Mouse (Mus musculus) cerebellum, adult 2 months (tissue): ENCODE data around the gene Unc80. TPM values are rescaled to one million over a fixed set of nuclear protein-coding genes. Genes with fewer than 3 reads are reported as not detected.

ENCODE experiments used
- DNase-seq, 2 experiments: peaks; one replicate each; pipeline ENCODE4 v3.0.0; 2021
- H3K27ac ChIP-seq: fragments of 200-500 bp; 2 replicates; pipeline ENCODE4 v1.5.1; 2012; ENCODE audit warnings: low read length, control low read depth, inconsistent platforms; ENCODE audit not compliant: insufficient read depth
- H3K27me3 ChIP-seq: fragments of 200-500 bp; 2 replicates; pipeline ENCODE4 v1.6.1; 2012; ENCODE audit warnings: inconsistent platforms, mild to moderate bottlenecking, low read length, moderate library complexity; ENCODE audit not compliant: control insufficient read depth, insufficient read depth
- H3K4me1 ChIP-seq: fragments of 200-500 bp; 2 replicates; pipeline ENCODE4 v1.6.1; 2011; ENCODE audit warnings: low read length; ENCODE audit not compliant: control insufficient read depth, insufficient read depth
- H3K4me3 ChIP-seq: fragments of 200-500 bp; replicated peaks from 2 replicates; pipeline ENCODE3; 2011; ENCODE audit warnings: mild to moderate bottlenecking, low read depth, low read length, control low read depth; ENCODE audit not compliant: insufficient read depth
- CTCF ChIP-seq: fragments of 200-500 bp; IDR thresholded peaks from 2 replicates; pipeline ENCODE4 v1.5.1; 2011; ENCODE audit warnings: low read depth, mild to moderate bottlenecking, control low read depth, low read length, moderate library complexity, borderline replicate concordance; ENCODE audit not compliant: insufficient read depth
- POLR2A ChIP-seq: fragments of 200-500 bp; IDR thresholded peaks from 2 replicates; pipeline ENCODE4 v1.6.1; 2011; ENCODE audit warnings: low read length, control low read depth, borderline replicate concordance; ENCODE audit not compliant: insufficient read depth
- WGBS: fragments of 180-500 bp; shearing (Covaris S2); methylation state at CpG from one replicate; pipeline ENCODE4 v1.1.7; 2018; 5-methylcytosine and 5-hydroxymethylcytosine counted together
- polyA plus RNA-seq: library from polyadenylated mRNA; depleted of rRNA; stranded (reverse); fragments of >200 nt; gene quantifications from 2 replicates; pipeline ENCODE4 v1.2.3, GENCODE M21; 2012; rRNA removed

The Unc80 gene
- polyA plus RNA-seq, 1 experiment = 131 TPM

GRCm38 (mm10) chr1:66700149-66700692, 232.1 kb downstream of the Unc80 start:
- Histone ChIP-seq H3K4me3 (peak overlapping the region; percentile 86), H3K27me3 (no peaks in the 10 kb centered on the region), H3K27ac (no peak overlapping the region), H3K4me1 (no peaks in the 10 kb centered on the region)
- TF ChIP-seq CTCF (no peak), POLR2A (no peak)
- 49% methylated on average over 5 of the region's 5 CpGs for WGBS
- no peak for DNase-seq

- TF ChIP-seq POLR2A (peak; percentile 77; the same call in 1 of the 2 replicates), CTCF (no peak)
- WGBS = under 1% methylated on average over 73 of the region's 73 CpGs
- H3K27ac ChIP-seq = peak within 1 kb of the TSS; percentile 11; the same call in 1 of the 2 replicates
Measured at GRCm38 (mm10) chr1:66700693-66701575, 232.8 kb downstream of the Unc80 start, which contains the start of gene Rpe. Gene Rpe, plus strand, starts transcription at chr1:66700831.

DNA sequence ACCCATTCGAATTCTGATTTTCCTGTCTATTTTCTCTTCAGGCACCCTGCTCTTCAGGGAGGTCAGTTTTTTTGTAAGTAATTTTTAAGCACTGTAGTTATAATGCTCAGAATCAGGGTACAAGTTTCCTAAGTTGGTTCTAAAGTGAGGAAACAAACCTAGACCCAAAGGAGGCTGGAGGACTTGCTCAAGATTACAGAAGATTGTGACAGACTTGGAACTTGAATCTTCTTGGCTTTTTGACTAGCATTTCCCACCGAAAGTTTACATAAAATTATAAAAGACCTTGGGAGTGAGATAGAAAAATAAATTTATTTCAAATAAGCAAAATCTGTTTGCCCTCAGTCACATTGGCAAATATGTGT, 233.4 kb downstream of the Unc80 start:
- whole genome bisulfite sequencing = 30% methylated on average over 2 of the region's 2 CpGs
- peak overlapping the region; percentile 86 for H3K4me3 ChIP-seq
- H3K27ac ChIP-seq = no peak overlapping the region
- DNase-seq = no peak
- H3K27me3 ChIP-seq = no peaks in the 10 kb centered on the region
- H3K4me1 ChIP-seq = no peaks in the 10 kb centered on the region
- no peak for TF ChIP-seq POLR2A
- no peak for TF ChIP-seq CTCF

More at GRCm38 (mm10) chr1:66700693-66701575, 232.8 kb downstream of the Unc80 start, which contains the start of gene Rpe:
- DNase-seq = peak; percentile 90 to 92
- Histone ChIP-seq H3K27me3 (no peaks in the 10 kb centered on the region), H3K4me3 (peak within 1 kb of the TSS; percentile 86), H3K4me1 (no peaks in the 10 kb centered on the region)

GRCm38 (mm10) chr1:66702623-66703345, 234.6 kb downstream of the Unc80 start:
- DNase-seq = no peak
- Histone ChIP-seq H3K4me1 (no peaks in the 10 kb centered on the region), H3K27ac (no peak overlapping the region), H3K4me3 (no peak overlapping the region), H3K27me3 (no peaks in the 10 kb centered on the region)
- WGBS = 87% methylated on average over 4 of the region's 4 CpGs
- TF ChIP-seq CTCF = no peak
- no peak for TF ChIP-seq POLR2A

GRCm38 (mm10) chr1:66704523-66704922, 236.4 kb downstream of the Unc80 start:
- no peaks in the 10 kb centered on the region for H3K4me1 ChIP-seq
- no peak overlapping the region for H3K4me3 ChIP-seq
- DNase-seq = no peak
- 62% methylated on average over 6 of the region's 6 CpGs for WGBS
- no peaks in the 10 kb centered on the region for H3K27me3 ChIP-seq
- no peak for TF ChIP-seq CTCF
- no peak for TF ChIP-seq POLR2A
- no peak overlapping the region for H3K27ac ChIP-seq

GRCm38 (mm10) chr1:66712859-66713258, 244.7 kb downstream of the Unc80 start:
- no peaks in the 10 kb centered on the region for H3K27me3 ChIP-seq
- 96% methylated on average over 3 of the region's 3 CpGs for WGBS
- DNase-seq = no peak
- TF ChIP-seq CTCF (no peak), POLR2A (no peak)
- no peak overlapping the region for H3K27ac ChIP-seq
- no peak overlapping the region for H3K4me3 ChIP-seq
- H3K4me1 ChIP-seq = no peaks in the 10 kb centered on the region

DNA sequence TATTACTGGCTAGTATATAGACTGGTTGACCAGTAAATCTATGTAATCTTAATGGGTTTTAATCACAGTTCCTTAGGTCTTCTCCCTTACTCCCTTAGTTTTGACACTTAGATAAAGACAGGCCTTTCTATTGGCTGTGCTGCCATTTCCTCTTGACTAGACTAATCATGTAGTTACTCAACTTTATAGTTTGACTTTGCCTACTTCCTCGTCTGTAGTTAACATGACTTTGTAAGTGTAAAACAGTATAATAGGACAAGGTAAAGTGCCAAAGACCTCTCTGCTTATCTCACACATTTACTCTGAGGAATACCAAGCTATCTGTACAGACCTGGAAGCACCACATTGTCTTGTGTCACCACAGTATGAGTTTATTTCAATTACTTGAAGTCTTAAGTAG, 262.4 kb downstream of the Unc80 start:
- no peaks in the 10 kb centered on the region for H3K4me1 ChIP-seq
- DNase-seq = no peak
- H3K4me3 ChIP-seq = no peak overlapping the region
- TF ChIP-seq CTCF (no peak), POLR2A (no peak)
- no peaks in the 10 kb centered on the region for H3K27me3 ChIP-seq
- 88% methylated on average over 1 of the region's 1 CpGs for WGBS
- H3K27ac ChIP-seq = no peak overlapping the region

Other genes starting within 250 kb of the Unc80 start
- 23.7 and 29.5 TPM in 2 replicates for gene Rpe, start 232.5 kb downstream of the Unc80 start, polyA plus RNA-seq